Mouse (Mus musculus): ENCODE results near the gene Trpv4. TPM values are rescaled to one million over a fixed set of nuclear protein-coding genes. Genes with fewer than 3 reads are reported as not detected.
A peak's percentile ranks its signal among the peaks of the same experiment; 100 is the strongest.

Trpv4 gene
- polyA plus RNA-seq, 1 experiment from 2014 or later = 0.53 TPM

DNA sequence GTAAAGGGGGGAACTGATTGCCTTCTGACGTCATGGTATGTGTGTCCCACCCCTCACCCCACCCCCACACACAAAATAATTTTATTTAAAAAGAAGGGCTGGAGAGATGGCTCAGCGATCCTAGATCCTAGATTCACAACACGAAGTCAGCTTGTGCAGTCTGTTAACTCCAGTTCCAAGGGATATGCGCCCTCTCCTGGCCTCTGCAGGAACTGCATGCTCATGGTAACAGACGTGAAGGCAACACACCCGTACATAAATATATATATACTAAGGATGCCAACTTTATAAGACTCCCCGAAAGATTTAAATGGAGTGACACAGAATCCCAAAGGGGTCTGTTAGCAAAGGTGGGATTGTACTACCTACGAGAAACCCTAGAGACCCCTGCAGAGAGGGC, 39.4 kb downstream of the Trpv4 start:
- no peak for ATAC-seq (ENCODE audit: low read depth)
- no peak overlapping the region for H3K4me3 ChIP-seq (ENCODE audit: low read depth, low read length)
- H3K9me3 ChIP-seq (replicated peaks; ENCODE audit: control insufficient read depth, low read length) = no peaks in the 10 kb centered on the region
- H3K9ac ChIP-seq (ENCODE audit: low read depth, low read length) = no peak overlapping the region
- no peaks in the 10 kb centered on the region for H3K36me3 ChIP-seq (ENCODE audit: control insufficient read depth, insufficient read depth)
- no peak overlapping the region for H3K4me2 ChIP-seq (ENCODE audit: low read depth, low read length)
- no peak overlapping the region for H3K27ac ChIP-seq (ENCODE audit: low read length)
- H3K27me3 ChIP-seq (ENCODE audit: control insufficient read depth, insufficient read depth, low read depth, low read length) = no peaks in the 10 kb centered on the region
- H3K4me1 ChIP-seq (ENCODE audit: control insufficient read depth, low read depth, low read length) = peaks cover 3% of the 10 kb centered on the region
- 17% methylated on average over 8 of the region's 8 CpGs for WGBS (ENCODE audit: insufficient replicate concordance)

DNA sequence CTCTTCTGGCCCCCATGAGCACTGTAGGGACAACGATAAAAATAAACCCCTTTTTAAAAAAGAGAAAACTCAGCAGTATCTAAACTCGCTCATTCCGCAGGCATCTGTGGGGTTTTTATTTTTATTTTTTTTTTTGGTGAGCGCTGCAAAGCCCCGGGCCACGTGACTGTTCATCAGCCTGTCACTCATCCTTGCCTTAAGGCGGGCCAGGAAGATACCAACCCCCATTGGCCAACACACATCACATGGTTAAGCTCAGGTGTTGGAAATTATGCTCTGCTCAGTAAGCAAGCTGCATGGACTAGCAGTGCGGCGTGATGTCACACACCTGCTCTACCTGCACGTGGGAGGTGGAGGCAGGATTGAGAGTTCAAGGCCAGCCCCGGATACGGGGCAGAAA, 40.4 kb downstream of the Trpv4 start:
- ATAC-seq (ENCODE audit: low read depth) = no peak
- H3K4me3 ChIP-seq (ENCODE audit: low read depth, low read length) = no peak overlapping the region
- no peaks in the 10 kb centered on the region for H3K36me3 ChIP-seq (ENCODE audit: control insufficient read depth, insufficient read depth)
- H3K4me1 ChIP-seq (ENCODE audit: control insufficient read depth, low read depth, low read length) = peaks cover 3% of the 10 kb centered on the region
- no peak overlapping the region for H3K27ac ChIP-seq (ENCODE audit: low read length)
- H3K9me3 ChIP-seq (replicated peaks; ENCODE audit: control insufficient read depth, low read length) = no peaks in the 10 kb centered on the region
- WGBS (ENCODE audit: insufficient replicate concordance) = 70% methylated on average over 12 of the region's 12 CpGs
- H3K27me3 ChIP-seq (ENCODE audit: control insufficient read depth, insufficient read depth, low read depth, low read length) = no peaks in the 10 kb centered on the region
- no peak overlapping the region for H3K9ac ChIP-seq (ENCODE audit: low read depth, low read length)
- H3K4me2 ChIP-seq (ENCODE audit: low read depth, low read length) = no peak overlapping the region

DNA sequence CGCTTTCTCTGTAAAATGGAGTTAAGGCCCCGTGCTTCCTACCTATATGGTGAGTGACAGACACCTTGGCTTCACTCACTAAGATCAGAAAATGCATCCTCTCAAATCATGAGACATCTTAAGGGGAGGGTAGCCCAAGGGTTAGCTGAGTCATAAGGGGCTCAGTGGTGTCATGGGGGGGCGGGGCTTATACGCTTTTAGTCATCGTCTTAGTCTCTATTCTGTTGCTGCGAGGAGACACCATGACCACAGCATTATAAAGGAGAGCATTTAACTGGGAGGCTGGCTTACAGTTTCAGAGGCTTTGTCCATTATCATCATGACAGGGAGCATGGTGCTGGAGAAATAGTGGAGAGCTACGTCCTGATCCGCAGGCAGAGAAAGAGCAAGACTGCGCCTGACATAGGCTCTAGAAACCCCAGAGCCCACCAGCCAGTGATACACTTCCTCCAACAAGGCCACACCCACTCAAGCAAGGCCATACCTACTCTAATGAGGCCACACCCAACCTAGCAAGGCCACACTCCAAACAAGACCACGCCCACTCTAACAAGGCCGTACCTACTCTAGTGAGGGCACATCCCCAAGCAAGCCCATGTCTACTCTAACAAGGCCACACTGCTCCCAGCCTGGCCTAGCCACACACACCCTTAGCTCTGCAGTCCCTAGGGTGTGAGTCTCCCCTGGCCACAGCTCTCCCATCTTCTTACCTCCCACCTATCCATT, 41.7 kb downstream of the Trpv4 start:
- ATAC-seq (ENCODE audit: low read depth) = no peak
- H3K9ac ChIP-seq (ENCODE audit: low read depth, low read length) = no peak overlapping the region
- no peak overlapping the region for H3K4me3 ChIP-seq (ENCODE audit: low read depth, low read length)
- H3K27me3 ChIP-seq (ENCODE audit: control insufficient read depth, insufficient read depth, low read depth, low read length) = no peaks in the 10 kb centered on the region
- 63% methylated on average over 11 of the region's 11 CpGs for WGBS (ENCODE audit: insufficient replicate concordance)
- no peaks in the 10 kb centered on the region for H3K9me3 ChIP-seq (replicated peaks; ENCODE audit: control insufficient read depth, low read length)
- H3K4me1 ChIP-seq (ENCODE audit: control insufficient read depth, low read depth, low read length) = peaks cover 3% of the 10 kb centered on the region
- no peak overlapping the region for H3K27ac ChIP-seq (ENCODE audit: low read length)
- H3K4me2 ChIP-seq (ENCODE audit: low read depth, low read length) = no peak overlapping the region
- H3K36me3 ChIP-seq (ENCODE audit: control insufficient read depth, insufficient read depth) = no peaks in the 10 kb centered on the region

DNA sequence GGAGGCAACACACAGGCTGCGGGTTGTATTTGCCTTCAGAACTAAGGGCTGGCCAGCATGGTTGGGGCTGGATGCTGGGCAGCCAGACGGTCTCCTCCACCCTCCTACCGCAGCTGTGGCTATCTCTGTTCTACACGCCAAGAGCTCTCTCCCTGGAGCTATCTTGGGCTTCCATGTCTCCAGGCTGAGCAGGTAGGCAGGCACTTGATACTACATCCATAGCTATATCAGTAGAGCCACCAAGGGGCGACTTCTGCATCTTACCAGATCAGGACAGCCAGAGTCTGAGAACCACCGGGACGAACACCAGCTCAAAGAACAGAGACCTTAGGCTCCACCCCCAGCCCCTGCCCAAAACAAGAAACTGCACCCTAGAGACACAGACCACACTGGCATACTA, 43.4 kb downstream of the Trpv4 start:
- Histone ChIP-seq H3K9ac (ENCODE audit: low read depth, low read length) (no peak overlapping the region), H3K9me3 (replicated peaks; ENCODE audit: control insufficient read depth, low read length) (no peaks in the 10 kb centered on the region), H3K27ac (ENCODE audit: low read length) (no peak overlapping the region), H3K27me3 (ENCODE audit: control insufficient read depth, insufficient read depth, low read depth, low read length) (no peaks in the 10 kb centered on the region), H3K4me2 (ENCODE audit: low read depth, low read length) (no peak overlapping the region), H3K36me3 (ENCODE audit: control insufficient read depth, insufficient read depth) (no peaks in the 10 kb centered on the region), H3K4me3 (ENCODE audit: low read depth, low read length) (no peak overlapping the region), H3K4me1 (ENCODE audit: control insufficient read depth, low read depth, low read length) (peaks cover 3% of the 10 kb centered on the region)
- ATAC-seq (ENCODE audit: low read depth) = peak; percentile 63
- WGBS (ENCODE audit: insufficient replicate concordance) = 19% methylated on average over 7 of the region's 7 CpGs

DNA sequence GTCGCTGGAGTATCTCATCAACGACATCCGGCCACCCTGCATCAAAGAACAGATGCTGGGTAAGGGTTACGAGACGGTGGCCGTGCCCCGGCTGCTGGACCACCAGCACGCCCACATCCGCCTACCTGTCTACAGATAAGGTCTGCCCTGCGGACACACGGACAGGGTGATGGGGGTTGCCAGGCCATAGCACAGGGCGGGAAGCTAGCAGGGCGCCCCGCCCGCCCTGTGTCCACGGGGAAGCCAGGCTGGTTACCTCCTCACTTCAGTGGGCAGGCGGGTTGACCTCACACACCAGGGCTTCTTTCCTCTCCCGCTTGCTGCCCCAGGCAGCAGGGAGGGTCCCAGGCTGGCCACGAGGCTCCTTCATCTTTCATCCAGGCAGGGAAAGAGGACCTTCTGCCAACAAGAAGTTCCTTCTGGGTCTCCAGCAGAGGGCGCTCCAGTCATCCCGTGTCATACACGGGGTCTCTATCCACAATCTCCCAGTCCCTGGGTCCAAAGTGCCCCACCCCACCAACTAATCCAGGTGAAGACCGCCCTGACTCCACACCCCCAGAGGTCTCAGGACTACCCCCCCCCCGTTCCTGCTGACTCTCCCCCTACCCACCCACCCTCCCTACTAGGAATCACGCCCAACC, 46.1 kb downstream of the Trpv4 start:
- peaks cover 3% of the 10 kb centered on the region for H3K4me1 ChIP-seq (ENCODE audit: control insufficient read depth, low read depth, low read length)
- ATAC-seq (ENCODE audit: low read depth) = no peak
- no peak overlapping the region for H3K27ac ChIP-seq (ENCODE audit: low read length)
- WGBS (ENCODE audit: insufficient replicate concordance) = 50% methylated on average over 25 of the region's 25 CpGs
- H3K36me3 ChIP-seq (ENCODE audit: control insufficient read depth, insufficient read depth) = no peaks in the 10 kb centered on the region
- H3K27me3 ChIP-seq (ENCODE audit: control insufficient read depth, insufficient read depth, low read depth, low read length) = no peaks in the 10 kb centered on the region
- no peak overlapping the region for H3K9ac ChIP-seq (ENCODE audit: low read depth, low read length)
- no peaks in the 10 kb centered on the region for H3K9me3 ChIP-seq (replicated peaks; ENCODE audit: control insufficient read depth, low read length)
- H3K4me2 ChIP-seq (ENCODE audit: low read depth, low read length) = no peak overlapping the region
- no peak overlapping the region for H3K4me3 ChIP-seq (ENCODE audit: low read depth, low read length)

DNA sequence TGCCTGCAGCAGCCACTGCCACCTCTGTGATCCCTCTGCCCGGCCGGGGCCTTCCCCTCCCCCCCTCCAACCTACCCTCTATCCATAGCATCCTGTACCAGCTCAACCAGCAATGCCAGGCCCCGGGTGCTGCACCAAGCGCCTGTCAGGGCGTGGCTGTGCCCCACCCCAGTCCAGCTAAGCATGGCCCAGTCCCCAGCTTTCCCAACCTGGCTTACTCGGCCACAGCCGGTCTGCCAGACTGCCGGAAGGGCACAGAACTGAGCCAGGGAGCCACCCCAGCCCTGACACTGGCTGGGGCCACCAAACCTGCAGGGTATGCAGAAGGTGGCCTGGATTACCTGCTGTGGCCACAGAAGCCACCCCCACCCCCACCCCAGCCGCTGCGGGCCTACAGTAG, 47.0 kb downstream of the Trpv4 start:
- Histone ChIP-seq H3K36me3 (ENCODE audit: control insufficient read depth, insufficient read depth) (no peaks in the 10 kb centered on the region), H3K9me3 (replicated peaks; ENCODE audit: control insufficient read depth, low read length) (no peaks in the 10 kb centered on the region), H3K27ac (ENCODE audit: low read length) (no peak overlapping the region), H3K9ac (ENCODE audit: low read depth, low read length) (no peak overlapping the region), H3K4me2 (ENCODE audit: low read depth, low read length) (no peak overlapping the region), H3K27me3 (ENCODE audit: control insufficient read depth, insufficient read depth, low read depth, low read length) (no peaks in the 10 kb centered on the region), H3K4me3 (ENCODE audit: low read depth, low read length) (no peak overlapping the region), H3K4me1 (ENCODE audit: control insufficient read depth, low read depth, low read length) (peaks cover 3% of the 10 kb centered on the region)
- no peak for ATAC-seq (ENCODE audit: low read depth)
- 72% methylated on average over 10 of the region's 10 CpGs for WGBS (ENCODE audit: insufficient replicate concordance)

DNA sequence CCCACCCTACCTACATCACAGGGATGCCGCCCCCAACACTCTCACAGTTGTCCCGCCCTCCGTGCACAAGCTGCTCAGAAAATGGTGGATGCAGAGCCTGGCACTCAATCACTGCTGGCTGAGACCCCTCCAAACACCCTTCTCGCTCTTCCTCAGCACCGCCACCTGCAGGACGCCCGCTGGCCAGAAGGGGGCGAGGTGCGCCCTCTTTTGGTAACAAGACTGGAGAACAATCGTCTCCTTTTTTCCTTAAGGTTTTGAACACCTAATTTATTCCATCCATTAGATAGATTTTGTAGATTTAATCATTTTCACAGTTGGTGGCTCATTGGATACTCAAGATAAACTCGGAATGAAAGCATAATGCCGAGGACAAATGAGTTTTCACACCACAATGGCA, 49.7 kb downstream of the Trpv4 start:
- no peak overlapping the region for H3K9ac ChIP-seq (ENCODE audit: low read depth, low read length)
- no peak for ATAC-seq (ENCODE audit: low read depth)
- no peak overlapping the region for H3K27ac ChIP-seq (ENCODE audit: low read length)
- no peaks in the 10 kb centered on the region for H3K9me3 ChIP-seq (replicated peaks; ENCODE audit: control insufficient read depth, low read length)
- no peaks in the 10 kb centered on the region for H3K36me3 ChIP-seq (ENCODE audit: control insufficient read depth, insufficient read depth)
- WGBS (ENCODE audit: insufficient replicate concordance) = 7% methylated on average over 12 of the region's 12 CpGs
- H3K4me3 ChIP-seq (ENCODE audit: low read depth, low read length) = no peak overlapping the region
- H3K4me2 ChIP-seq (ENCODE audit: low read depth, low read length) = no peak overlapping the region
- no peaks in the 10 kb centered on the region for H3K27me3 ChIP-seq (ENCODE audit: control insufficient read depth, insufficient read depth, low read depth, low read length)
- no peaks in the 10 kb centered on the region for H3K4me1 ChIP-seq (ENCODE audit: control insufficient read depth, low read depth, low read length)

DNA sequence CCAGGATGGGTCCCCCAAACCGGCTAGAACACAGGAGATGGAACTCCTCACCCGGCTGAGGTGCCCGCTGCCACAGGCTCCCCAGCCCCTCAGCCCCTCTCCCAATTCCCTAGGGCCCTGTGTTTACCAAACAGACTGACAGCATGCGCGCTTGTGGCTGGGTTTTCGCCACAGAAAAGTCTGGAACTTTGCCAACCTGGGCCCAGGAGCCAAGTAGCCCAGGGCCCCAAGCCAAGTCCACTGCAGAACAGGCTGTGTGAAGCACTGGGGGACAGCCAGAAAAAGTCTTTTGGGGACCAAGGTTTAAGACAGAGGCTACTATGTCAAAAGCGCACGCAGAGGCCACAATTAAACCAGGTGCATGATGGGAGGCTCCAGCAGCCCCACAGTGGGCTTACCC, 50.6 kb downstream of the Trpv4 start:
- Histone ChIP-seq H3K9ac (ENCODE audit: low read depth, low read length) (no peak overlapping the region), H3K36me3 (ENCODE audit: control insufficient read depth, insufficient read depth) (no peaks in the 10 kb centered on the region), H3K4me1 (ENCODE audit: control insufficient read depth, low read depth, low read length) (no peaks in the 10 kb centered on the region), H3K27me3 (ENCODE audit: control insufficient read depth, insufficient read depth, low read depth, low read length) (no peaks in the 10 kb centered on the region), H3K27ac (ENCODE audit: low read length) (no peak overlapping the region), H3K4me2 (ENCODE audit: low read depth, low read length) (no peak overlapping the region), H3K9me3 (replicated peaks; ENCODE audit: control insufficient read depth, low read length) (no peaks in the 10 kb centered on the region), H3K4me3 (ENCODE audit: low read depth, low read length) (no peak overlapping the region)
- WGBS (ENCODE audit: insufficient replicate concordance) = 61% methylated on average over 8 of the region's 8 CpGs
- ATAC-seq (ENCODE audit: low read depth) = no peak

DNA sequence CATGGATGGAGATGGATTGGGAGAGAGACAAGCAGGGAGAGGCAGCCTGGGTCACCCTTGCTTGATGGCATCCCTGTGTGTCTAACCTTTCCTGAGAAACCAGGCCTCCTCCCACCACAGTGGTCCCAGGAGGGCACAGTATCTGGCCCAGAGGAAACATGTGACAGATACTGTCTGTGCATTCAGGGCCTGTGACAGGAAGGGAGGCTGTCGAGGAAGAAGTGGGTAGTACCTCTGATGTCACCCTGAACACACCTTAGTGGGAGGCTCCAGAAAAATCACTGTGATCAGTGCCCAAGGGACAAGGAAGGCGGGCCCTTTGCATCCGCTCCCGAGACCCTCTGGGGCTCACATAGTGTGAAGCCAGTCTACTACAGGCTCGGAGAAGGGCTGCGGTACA, 52.2 kb downstream of the Trpv4 start:
- Histone ChIP-seq H3K27ac (ENCODE audit: low read length) (no peak overlapping the region), H3K9ac (ENCODE audit: low read depth, low read length) (no peak overlapping the region), H3K27me3 (ENCODE audit: control insufficient read depth, insufficient read depth, low read depth, low read length) (no peaks in the 10 kb centered on the region), H3K36me3 (ENCODE audit: control insufficient read depth, insufficient read depth) (no peaks in the 10 kb centered on the region), H3K4me3 (ENCODE audit: low read depth, low read length) (no peak overlapping the region), H3K4me1 (ENCODE audit: control insufficient read depth, low read depth, low read length) (no peaks in the 10 kb centered on the region; the same call in 1 of the 2 replicates), H3K4me2 (ENCODE audit: low read depth, low read length) (no peak overlapping the region), H3K9me3 (replicated peaks; ENCODE audit: control insufficient read depth, low read length) (no peaks in the 10 kb centered on the region)
- ATAC-seq (ENCODE audit: low read depth) = no peak
- 59% methylated on average over 6 of the region's 6 CpGs for WGBS (ENCODE audit: insufficient replicate concordance)
